Mouse (Mus musculus) gastrocnemius, postnatal 36 days (tissue): Measurements from ENCODE around the gene Ak8. TPM values are rescaled to one million over a fixed set of nuclear protein-coding genes. Genes with fewer than 3 reads are reported as not detected.

Source experiments
- DNase-seq, 2 experiments: peaks; one replicate each; pipeline ENCODE4 v3.0.0; 2022
- intact Hi-C: fragments of 180-260 bp; cut with DNase I; formaldehyde crosslinking; loops from one replicate; pipeline ENCODE4 v1.15.1; 2025
- long read RNA-seq, 2 experiments: library from polyadenylated mRNA; stranded (forward); transcript quantifications; one replicate each; pipeline ENCODE4 v2.0.0; 2021
- total RNA-seq, 2 experiments: library from RNA; stranded (reverse); gene quantifications; 2 replicates each; pipeline ENCODE4 v1.2.3; 2021

The Ak8 gene
- total RNA-seq = not detected
- long read RNA-seq, experiment 1 = 0 reads
- long read RNA-seq, experiment 2, partial matches to known transcripts = 0 of 1 reads
- long read RNA-seq, experiment 2, other reads (novel, unspliced or antisense) = 1 of 1 reads

DNA sequence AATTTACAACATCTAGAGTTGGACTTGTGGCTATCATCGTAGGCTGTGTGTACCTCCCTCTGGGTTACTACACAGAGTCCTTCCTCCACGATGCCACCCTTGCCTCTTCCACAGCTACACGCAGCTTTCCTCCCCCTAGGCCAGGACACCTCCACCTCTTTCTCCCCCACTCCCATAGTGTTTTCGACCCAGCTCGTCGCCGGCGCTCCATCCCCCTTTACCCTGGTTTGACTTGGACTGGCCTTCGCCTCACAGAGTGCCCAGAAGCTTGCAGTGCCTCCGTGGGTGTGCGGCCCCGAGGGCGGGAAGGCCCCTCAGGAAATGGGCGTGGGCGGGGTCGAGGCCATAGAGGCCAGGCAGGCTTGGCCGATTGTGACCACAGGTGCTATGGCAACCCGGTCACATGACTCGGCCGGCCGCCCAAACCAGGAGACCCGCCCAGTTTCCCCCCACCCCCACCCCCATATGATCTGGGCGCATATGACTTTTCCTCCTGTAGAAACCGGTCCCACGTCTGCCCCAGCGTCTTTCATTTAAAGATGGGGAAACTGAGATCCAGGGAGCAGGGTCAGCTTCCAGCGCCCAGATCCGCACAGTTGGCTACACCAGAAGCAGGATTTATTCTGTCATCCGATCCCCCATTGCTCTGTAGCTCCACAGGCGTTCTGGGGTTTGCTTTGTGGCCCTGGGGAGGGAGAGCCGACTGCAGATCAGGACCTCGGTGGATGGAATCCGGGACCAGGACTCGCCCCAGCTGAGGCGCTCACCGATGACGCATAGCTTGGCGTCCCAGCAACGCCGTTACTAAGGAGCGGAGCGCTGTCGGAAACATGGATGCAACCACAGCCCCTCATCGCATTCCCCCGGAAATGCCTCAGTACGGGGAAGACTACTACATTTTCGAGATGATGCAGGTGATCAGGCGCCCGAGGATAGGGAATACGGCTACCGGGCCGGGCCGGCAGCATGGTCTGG lies at the start of gene Ak8, which contains the start of gene Spaca9:
Ak8 (plus strand) TSS at position 804 of the 975 bp plus-strand sequence.
Spaca9 (minus strand) TSS at position 367 of the 975 bp plus-strand sequence.
- intact Hi-C loops = no loop called here
- peak; percentile 58 to 69 for DNase-seq

DNA sequence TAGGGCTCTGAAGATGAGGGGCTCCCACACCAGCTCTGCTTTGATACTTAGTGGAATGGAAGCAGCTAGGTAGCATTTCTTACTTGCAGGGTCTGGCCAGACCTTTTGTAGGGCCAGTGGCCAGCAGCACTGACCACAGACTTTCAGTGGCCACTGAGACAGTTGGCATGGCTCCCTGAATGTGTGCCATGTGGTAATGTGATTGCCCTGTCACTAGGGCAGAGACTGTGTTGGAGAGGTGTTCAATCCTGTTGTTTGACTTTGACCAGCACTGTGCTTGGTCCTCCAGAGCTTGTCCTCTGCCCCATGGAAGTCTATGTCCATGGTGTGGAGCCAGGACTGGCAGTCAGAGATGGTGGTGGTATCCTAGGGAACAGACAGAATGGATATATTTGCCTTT lies 49.4 kb upstream of the Ak8 start:
- DNase-seq = no peak
- intact Hi-C loops = no loop called here

DNA sequence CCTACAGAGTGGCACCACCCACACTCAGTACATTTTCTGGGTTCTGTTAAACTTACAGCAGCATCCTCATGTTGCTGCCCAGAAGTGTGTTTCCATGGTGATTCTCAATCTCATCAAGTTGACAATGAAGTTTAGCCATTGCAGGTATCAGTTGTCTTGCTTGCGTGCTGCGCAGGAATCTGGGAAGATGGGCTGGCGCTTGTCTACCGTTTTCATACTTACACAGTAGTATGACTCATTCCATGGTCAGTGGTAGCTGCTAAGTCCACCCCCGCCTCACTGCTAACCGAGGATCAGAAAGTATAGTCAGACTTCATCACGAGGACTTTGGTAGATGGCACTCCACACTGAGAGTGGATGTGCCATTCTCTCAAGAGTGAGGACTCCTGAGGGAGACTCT lies 46.6 kb upstream of the Ak8 start:
- intact Hi-C loops = no loop called here
- no peak for DNase-seq

DNA sequence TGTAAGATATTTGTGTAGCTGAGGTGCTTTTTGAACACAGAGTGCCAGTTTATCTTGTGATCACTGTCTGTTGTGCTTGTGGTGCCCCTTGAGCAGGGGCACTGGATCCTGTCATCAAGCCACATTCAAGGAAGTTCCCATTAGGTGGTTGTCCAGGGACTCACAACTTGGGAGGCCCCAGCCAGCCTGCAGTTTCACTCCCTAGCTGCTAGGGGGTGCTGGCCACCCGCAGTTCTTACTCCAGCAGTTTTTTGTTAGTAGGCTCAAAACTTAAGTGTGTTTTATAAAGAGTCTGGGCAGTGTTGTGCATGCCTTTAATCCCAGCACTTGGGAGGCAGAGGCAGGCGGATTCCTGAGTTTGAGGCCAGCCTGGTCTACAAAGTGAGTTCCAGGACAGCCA lies 45.7 kb upstream of the Ak8 start:
- intact Hi-C loops = no loop called here
- no peak for DNase-seq

DNA sequence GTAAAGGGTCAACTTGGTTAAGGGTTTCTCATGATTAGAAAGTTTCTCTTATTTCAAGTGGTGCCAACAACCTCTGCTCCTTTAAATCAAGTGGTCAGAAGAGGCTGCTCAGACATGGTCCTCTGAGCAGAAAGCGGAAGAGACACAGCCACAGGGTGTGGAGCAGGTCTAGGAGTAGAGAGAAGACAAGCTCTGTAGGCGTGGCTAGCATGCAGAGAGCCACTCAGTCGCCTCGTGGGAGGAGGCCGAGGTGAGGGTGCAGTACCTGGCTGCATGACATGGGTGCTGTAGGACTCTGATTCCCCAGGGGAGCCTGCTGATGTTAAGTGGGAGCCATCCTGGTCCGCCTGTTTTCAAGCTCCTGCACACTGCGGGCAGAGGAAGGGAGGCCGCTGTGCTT lies 43.7 kb upstream of the Ak8 start:
- no peak for DNase-seq
- intact Hi-C loops = no loop called here

DNA sequence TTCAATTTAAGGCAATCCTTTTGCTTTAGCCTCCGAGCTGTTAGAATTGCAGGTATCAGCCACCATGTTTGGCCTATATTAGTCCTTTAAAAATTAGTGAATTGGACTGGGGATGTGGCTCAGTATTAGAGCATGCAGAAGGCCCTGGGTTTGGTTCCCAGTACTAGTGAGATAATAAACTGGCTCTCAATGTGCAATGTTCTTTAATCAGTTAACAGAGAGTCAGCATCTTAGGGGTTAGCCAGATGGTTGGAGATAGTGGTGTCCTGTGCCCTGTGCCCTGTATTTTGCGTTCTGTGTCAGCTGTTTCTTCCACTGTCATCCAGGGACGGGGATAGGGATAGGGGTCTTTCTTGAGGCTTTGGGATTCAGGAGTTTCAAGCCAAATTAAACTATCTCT lies 37.1 kb upstream of the Ak8 start:
- intact Hi-C loops = no loop called here
- no peak for DNase-seq

DNA sequence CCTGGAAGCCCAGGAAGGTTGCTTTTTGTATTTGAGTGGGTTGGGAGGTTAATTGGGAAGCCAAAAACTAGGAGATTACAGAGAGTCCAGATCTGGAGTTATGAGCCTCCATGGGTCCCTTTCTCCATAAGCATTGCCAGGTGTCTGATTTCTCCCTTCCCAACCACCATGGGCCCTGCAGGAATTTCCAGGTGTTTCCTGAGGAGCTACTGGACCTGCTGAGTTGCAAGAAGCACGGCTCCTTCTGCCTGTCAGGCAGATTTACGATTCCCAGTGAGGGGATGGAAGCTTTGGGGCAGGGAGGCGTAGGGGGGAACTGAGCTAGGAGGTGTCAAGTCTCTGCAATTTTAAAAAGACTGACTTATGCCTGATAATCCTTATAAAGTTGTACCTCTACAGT lies 34.1 kb upstream of the Ak8 start:
- intact Hi-C loops = no loop called here
- no peak for DNase-seq

DNA sequence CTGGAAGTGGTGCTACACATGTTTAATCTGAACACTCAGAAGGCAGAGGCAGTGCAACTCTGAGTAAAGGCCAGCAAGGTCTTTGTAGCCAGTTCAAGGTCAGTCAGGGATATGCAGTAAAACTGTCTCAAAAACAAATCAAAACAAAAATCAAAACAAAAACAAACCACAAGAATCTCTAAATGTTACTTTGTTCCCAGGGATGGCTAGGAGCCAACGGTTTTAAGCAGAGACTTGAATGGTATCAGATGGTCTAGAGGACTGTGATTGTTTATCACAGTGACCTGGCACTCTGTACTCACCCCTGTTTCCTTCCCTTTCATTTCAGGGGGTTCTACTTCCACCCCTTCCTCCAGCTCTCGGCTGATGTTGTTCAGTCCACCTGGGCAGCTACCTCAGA lies 28.5 kb upstream of the Ak8 start:
- intact Hi-C loops = no loop called here
- no peak for DNase-seq

DNA sequence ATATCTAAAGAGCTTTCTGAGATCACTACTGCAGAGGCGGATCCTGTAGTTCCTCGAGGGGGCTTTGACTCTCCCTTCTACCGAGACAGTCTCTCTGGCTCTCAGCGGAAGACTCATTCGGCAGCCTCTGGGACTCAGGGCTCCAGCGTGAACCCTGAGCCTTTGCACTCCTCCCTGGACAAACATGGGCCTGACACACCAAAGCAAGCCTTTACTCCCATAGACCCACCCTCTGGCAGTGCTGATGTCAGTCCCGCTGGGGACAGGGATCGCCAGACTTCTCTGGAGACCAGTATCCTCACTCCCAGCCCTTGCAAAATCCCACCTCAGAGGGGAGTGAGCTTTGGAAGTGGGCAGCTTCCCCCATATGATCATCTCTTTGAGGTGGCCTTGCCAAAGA lies 24.0 kb upstream of the Ak8 start:
- intact Hi-C loops = no loop called here
- DNase-seq = no peak

DNA sequence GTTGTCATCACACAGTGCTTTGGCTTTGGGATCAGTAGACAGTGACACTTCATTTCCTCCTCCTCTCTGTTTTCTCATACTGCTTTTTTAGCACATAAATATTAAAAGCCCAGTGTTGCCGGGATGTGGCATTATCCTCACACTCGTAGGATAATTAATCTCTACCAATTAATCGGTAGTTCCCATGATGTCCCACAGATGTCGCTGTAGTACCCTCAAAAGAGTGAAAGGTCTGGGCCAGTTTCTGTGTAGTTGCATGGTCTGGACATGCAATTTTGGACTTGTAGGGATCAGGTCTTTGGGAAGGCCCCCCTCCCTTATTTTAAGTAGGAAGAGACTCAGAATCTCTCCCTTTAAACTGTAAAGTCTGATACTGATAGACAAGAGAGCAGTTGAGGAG lies 19.3 kb upstream of the Ak8 start:
- no peak for DNase-seq
- intact Hi-C loops = no loop called here

DNA sequence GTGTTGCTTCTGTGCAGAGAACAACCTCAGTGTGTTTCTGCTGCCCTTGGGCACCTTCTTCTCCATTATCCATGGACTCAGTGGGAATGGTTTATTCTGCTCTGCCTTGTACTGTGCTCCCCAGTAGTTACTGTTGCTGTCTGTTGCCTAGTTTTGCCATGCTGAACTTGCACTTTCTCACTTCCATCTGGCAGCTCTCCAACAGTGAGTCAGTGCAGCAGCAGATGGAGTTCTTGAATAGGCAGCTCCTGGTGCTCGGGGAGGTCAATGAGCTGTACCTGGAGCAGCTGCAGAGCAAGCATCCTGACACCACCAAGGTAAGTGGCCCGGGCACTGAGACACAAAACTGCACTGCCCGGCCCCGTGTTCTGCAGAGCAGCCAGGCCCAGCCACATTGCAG lies 18.2 kb upstream of the Ak8 start:
- intact Hi-C loops = no loop called here
- peak in 1 of 2 experiments; percentile 13 for DNase-seq

DNA sequence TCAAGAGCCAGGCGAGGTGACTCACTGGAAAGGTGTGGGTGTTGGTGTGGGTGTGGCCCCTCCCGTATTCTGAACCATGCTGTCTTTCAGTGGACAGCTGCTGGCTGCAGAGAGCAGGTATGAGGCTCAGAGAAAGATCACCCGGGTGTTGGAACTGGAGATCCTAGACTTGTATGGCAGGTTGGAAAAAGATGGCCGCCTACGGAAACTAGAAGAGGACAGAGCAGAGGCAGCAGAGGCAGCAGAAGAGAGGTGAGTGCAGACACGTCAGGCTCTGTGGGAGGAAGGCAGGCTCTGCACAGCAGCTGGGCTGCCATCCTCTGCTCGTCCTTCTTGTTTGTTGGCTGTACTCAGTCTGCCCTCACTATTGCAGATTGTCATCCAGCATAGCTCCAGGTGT lies 14.1 kb upstream of the Ak8 start:
- intact Hi-C loops = no loop called here
- no peak for DNase-seq

DNA sequence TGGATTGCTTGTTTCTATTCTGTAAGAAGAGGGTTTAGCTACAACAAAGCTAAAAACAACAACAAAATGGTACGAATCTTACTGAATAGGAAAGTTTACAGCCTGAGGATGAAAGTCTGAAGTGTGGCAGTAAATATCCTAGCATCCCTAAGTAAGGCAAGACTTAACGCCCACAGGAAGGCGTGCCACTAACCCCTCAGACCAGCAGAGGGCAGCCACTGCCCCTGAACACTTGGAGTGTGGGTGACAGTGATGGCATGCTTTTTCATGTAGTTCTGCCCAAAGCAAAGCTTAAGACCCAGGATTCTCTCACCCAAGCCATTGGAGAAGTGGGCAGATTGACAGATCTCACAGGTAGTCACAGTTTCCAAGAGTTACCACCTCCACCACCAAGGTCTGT lies 11.5 kb upstream of the Ak8 start:
- no peak for DNase-seq
- intact Hi-C loops = no loop called here

DNA sequence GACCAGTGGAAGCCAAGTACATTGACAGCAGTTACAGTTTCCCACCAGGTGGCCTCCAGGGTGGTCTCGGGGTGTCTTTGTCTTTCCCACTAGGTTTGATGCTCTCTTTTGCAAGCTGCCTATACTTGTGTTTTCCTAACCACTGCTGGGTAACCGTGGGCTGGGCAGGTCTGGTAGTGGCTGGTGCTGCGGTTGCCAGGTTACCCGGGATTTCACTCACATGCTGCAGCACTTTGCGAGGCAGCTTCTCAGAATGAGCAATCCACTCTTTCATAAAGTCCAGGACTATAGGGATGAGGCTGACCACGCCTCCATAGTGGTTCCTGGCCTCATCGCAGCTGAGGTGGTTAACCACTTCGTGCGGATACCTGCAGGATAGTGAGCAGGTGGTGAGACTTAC lies 7.3 kb upstream of the Ak8 start:
- DNase-seq = no peak
- intact Hi-C loops = no loop called here

DNA sequence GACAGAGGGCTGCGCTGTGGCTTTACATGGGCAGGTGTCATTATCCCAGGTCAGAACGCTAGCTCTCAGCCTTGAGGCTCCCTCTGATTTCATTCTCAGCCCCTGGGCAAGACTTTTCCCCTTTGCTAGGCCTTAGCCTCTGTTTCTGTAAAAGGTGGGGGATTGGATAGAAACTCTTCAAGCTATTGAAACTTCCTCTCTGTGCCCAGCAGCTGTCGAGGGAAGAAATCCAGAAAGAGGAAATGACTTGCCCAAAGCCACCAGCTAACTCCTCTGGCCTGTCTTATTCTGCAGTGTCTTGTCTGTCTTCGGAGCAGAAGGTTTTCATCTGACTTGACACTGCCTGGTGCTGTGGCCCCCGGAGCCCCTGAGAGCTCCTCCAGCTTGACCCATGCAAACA lies 1.4 kb upstream of the Ak8 start:
- DNase-seq = no peak
- intact Hi-C loops = no loop called here

DNA sequence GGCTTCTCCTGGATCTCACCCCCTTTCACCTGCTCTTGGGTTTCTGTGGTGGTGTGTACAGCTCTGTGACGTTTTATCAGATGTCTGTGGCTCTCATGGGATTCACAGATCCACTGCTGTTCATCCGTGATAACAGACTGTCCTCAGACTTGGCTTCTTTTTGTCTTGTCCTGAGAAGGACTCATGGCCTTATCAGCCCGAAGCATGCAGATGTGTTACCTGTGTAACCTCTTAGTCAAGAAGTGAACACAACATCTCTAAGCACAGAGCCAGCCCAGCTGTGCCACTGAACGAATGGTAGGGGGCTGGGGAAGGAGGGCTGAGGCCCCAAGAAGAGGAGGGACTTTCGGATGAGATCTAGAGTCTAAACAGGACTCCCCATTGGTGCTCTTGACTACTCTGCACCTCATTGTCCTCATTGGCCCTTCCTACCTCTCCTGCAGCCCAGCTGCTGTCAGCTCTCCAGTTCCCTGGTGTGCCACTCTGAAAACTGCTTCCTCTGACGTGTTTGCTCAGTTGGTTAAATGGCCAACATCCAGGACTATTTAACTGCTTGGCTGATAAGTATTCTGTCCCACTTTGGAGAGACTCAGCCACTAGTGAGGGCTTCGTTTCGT lies 1.8 kb downstream of the Ak8 start:
- intact Hi-C loops = no loop called here
- no peak for DNase-seq

DNA sequence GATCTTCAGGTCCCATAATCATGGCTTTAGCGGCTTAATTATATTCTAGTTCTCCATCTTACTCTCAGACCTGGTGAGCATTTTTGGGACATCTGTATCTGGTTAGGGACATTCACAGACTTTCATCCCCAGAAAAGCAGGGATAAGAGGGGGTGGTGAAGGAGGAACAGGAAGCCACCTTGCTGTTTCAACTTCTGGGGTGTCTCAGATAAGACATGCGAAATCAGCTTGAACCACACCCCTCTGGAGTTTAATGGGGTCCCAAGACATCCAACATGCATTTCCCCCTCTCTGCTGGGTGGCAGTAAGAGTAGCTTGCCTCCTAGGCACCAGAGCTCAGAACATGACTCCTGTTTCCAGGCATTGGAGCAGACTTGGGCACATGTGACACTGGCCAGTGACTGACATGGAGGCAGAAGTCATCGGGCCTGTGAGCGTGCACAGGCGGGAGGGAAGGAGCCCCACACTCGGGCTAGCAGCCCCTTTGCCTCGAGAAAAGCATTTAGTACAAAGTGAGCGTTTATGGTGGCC lies 6.2 kb downstream of the Ak8 start:
- intact Hi-C loops = no loop called here
- no peak for DNase-seq

DNA sequence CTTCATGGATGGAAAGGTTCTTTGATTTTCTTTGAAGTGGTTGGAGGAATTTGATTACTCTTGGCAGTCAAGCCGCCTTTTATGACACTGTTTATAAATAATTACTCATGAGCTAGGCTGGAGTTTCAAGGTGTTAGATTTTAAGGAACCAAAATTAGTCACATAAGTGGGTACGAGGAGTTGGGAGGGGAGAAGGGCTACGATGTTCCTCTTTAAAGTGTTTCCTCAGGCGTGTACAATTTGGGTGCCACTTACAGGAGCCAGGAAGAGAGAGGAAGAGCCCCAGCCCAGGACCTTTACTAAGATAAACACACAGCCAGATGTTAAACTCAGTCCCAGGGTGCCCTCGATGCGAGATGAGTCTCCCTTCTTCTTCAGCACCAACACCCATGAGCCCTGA lies 6.8 kb downstream of the Ak8 start:
- DNase-seq = no peak
- intact Hi-C loops = no loop called here

DNA sequence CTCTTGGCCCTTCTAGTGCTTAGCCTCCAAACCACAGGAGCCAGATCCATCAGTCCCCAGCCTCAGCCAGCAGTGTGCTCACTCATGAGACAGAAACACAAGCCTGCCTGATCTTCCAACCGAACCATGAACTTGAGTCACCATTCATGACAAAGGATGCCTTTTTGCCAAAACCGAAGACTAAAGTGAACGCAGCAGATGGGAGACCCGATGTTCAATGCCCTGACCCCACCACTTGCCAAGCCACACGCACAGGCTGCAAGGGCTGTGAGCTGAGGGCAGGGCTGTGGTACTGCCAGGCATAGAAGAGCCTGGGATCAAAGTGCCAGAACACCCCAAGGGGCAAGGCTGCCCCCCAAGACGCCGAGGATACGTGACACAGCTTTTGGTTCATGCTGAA lies 13.1 kb downstream of the Ak8 start:
- intact Hi-C loops = no loop called here

DNA sequence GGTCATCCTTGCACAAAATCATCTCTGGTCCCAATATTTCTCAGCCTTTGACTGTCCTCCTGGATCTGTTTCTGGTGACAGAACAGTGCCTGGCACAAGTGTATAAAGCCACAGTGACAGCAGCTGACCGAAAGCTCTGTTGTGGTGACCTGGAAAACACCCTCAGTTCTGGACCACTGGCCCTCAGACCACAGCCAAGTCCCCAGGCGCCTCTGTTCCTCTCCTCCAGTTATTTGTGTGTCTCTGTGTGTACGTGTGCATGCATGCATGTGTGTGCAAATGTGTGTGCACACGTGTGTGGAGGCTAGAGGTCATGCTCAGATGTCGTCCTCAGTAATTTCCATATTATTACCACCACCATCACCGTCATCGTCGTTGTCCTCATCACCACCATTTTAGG lies 22.5 kb downstream of the Ak8 start:
- intact Hi-C loops = no loop called here

More for the DNA sequence above, 13.1 kb downstream of the Ak8 start:
- no peak for DNase-seq

DNA sequence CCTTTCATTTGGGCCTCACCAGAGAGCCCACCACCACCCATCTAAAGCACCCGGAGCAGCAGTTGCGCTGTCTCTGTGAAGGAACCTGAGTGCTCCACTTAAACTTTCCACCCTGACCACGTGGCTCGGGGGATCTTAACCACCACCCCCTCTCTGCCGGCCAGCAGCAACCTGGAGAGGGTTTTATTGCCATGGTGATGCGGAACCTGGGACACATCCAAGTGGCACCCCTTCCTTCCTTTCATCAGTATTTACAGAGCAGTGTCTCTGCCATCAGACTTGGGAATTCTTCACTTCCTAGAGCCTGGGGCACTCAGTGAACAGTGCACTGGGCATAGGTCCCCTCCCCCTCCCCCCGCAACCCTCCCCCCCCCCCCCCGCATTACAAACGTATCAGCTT lies 23.9 kb downstream of the Ak8 start:
- DNase-seq = no peak
- intact Hi-C loops = no loop called here

More for the DNA sequence above, 22.5 kb downstream of the Ak8 start:
- DNase-seq = no peak
